Mouse (Mus musculus) midbrain, embryonic 15.5 days (tissue): ENCODE results near the gene Myrfl. TPM values are rescaled to one million over a fixed set of nuclear protein-coding genes. Genes with fewer than 3 reads are reported as not detected.

Source experiments
- ATAC-seq: fragments of 200-750 bp; cut with Nextera tagmentation; replicated peaks from 2 replicates; pipeline ENCODE4 v1.8.0; 2017; ENCODE audit warnings: moderate TSS enrichment
- H3K27ac ChIP-seq: fragments of 300-500 bp; sonication (generic); 2 replicates; pipeline ENCODE4 v1.5.1; 2015; ENCODE audit warnings: mild to moderate bottlenecking, inconsistent platforms
- H3K27me3 ChIP-seq: fragments of 300-500 bp; sonication (generic); replicated peaks from 2 replicates; pipeline ENCODE4 v1.6.1; 2015; ENCODE audit warnings: inconsistent platforms
- H3K36me3 ChIP-seq: fragments of 300-500 bp; sonication (generic); replicated peaks from 2 replicates; pipeline ENCODE4 v1.6.1; 2015; ENCODE audit warnings: inconsistent platforms
- H3K4me1 ChIP-seq: fragments of 300-500 bp; sonication (generic); 2 replicates; pipeline ENCODE4 v1.6.1; 2015; ENCODE audit warnings: inconsistent platforms
- H3K4me2 ChIP-seq: fragments of 300-500 bp; sonication (generic); 2 replicates; pipeline ENCODE4 v1.6.1; 2015; ENCODE audit warnings: inconsistent platforms, mild to moderate bottlenecking, moderate library complexity
- H3K4me3 ChIP-seq: fragments of 300-500 bp; sonication (generic); 2 replicates; pipeline ENCODE4 v1.5.1; 2015; ENCODE audit warnings: mild to moderate bottlenecking, inconsistent platforms
- H3K9ac ChIP-seq: fragments of 300-500 bp; sonication (generic); 2 replicates; pipeline ENCODE4 v1.6.1; 2015; ENCODE audit warnings: mild to moderate bottlenecking, inconsistent platforms
- H3K9me3 ChIP-seq: fragments of 300-500 bp; sonication (generic); 2 replicates; pipeline ENCODE4 v1.6.1; 2016; ENCODE audit warnings: inconsistent platforms
- WGBS: fragments of 180-500 bp; shearing (Covaris S2); methylation state at CpG from one replicate; pipeline ENCODE4 v1.1.7; 2015; ENCODE audit warnings: mixed read lengths; 5-methylcytosine and 5-hydroxymethylcytosine counted together
- polyA plus RNA-seq: library from polyadenylated mRNA; unstranded; fragments of >200 nt; fragmentation: Nextera tagmentation; extraction: Ambion mirVana; gene quantifications from 2 replicates; pipeline ENCODE4 v1.2.1, GENCODE M21; 2015

Myrfl gene
- polyA plus RNA-seq, 1 experiment from 2014 or later = 0.10 TPM

DNA sequence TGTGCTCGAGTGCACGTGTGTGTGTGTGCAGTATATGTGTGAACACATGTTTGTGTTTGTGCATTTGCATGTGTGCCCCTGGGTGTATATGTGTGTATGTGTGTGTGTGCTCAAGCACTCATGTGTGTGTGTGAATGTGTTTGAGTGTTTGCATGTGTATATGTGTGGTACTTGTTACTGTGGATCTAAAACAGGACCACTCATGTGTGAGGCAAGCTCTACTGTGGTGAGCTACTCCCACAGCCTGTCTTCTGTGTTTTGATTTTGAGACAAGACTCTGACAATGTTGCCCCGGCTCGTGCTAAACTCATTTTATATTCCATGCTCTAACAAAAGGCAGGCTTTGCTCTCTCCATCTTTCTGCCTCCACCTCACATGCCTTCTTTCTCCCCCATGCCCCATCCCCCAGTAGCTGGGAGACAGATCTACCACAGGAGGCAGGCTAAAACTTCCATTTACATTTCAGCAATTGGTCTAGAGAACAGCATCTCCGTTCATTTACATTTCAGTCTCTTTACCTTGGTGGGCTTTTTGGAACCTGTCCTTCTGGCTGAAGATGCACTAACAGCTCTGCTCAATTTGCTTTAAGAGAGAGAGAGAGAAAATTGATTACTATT, 94.4 kb downstream of the Myrfl start:
- Histone ChIP-seq H3K36me3 (no peaks in the 10 kb centered on the region), H3K9me3 (no peaks in the 10 kb centered on the region), H3K4me2 (no peak overlapping the region), H3K4me1 (peaks cover 6% of the 10 kb centered on the region), H3K4me3 (no peak overlapping the region), H3K27me3 (no peaks in the 10 kb centered on the region), H3K9ac (no peak overlapping the region), H3K27ac (peak overlapping the region; percentile 45; the same call in 1 of the 2 replicates)
- peak; percentile 54 for ATAC-seq
- WGBS = 37% methylated on average over 5 of the region's 5 CpGs

DNA sequence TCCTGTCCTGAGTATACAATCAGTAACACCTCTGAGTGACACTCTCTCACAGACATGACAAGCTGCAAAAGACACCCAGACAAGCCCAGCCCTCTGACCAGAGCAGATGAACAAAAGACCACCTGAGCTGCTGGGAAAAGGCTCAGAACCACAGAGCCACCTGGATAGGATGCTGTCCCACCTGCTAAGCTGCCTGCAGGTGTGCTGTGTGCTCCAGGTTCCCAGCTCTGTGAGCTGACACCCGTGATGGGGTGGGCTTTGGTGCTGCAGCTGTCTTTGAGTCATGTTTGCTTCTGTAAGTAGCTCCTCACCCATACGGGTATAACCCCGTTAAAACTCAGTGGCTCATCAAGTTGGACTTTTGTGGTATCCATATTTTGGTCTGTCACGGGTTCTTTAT, 95.4 kb downstream of the Myrfl start:
- ATAC-seq = no peak
- WGBS = 60% methylated on average over 4 of the region's 4 CpGs
- Histone ChIP-seq H3K36me3 (no peaks in the 10 kb centered on the region), H3K4me2 (no peak overlapping the region), H3K27me3 (no peaks in the 10 kb centered on the region), H3K4me3 (no peak overlapping the region), H3K4me1 (peaks cover 6% of the 10 kb centered on the region), H3K27ac (no peak overlapping the region), H3K9ac (no peak overlapping the region), H3K9me3 (no peaks in the 10 kb centered on the region)

DNA sequence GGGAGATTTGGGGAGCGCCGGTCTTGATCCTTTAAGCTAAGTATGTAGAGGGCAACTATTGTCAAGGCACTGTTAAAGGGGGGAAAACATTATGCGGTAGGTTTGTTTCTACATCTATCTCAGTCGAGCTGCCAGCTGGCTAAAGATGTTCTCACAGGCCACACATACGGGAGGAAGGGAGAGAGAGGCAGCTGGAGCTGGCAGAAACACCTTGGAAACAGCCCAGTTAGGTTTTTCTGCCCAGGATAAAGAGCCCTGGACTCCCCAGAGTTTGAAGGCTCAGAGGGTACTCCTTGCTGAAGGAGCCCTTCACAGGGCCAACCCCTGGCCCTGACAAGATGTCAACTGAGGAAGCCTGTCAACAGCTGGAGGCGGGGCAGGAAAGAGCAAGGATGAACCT, 100.7 kb downstream of the Myrfl start:
- H3K27me3 ChIP-seq = no peaks in the 10 kb centered on the region
- H3K36me3 ChIP-seq = no peaks in the 10 kb centered on the region
- no peaks in the 10 kb centered on the region for H3K4me1 ChIP-seq
- no peak overlapping the region for H3K9ac ChIP-seq
- H3K9me3 ChIP-seq = no peaks in the 10 kb centered on the region
- H3K4me3 ChIP-seq = no peak overlapping the region
- H3K27ac ChIP-seq = no peak overlapping the region
- H3K4me2 ChIP-seq = no peak overlapping the region
- 51% methylated on average over 6 of the region's 6 CpGs for WGBS
- no peak for ATAC-seq

DNA sequence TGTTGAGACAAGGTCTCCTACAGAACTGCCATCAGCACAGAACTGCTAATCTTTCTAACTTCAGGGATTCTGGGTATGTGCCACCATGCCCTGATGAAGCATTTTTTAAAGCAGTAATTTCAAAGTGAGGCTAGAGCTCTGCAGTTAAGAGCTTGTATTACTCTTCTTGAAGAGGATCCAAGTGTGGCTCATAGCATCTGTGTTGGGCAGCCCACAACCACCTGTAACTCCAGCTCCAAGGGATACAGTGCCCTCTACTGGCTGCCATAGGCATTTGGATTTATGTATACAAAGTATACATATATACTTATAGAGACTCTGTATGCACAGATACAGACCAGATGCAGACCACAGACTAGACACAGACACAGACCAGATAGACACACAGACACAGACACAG, 107.6 kb downstream of the Myrfl start:
- Histone ChIP-seq H3K4me2 (no peak overlapping the region), H3K4me3 (no peak overlapping the region), H3K9ac (no peak overlapping the region), H3K27me3 (no peaks in the 10 kb centered on the region), H3K27ac (no peak overlapping the region), H3K36me3 (no peaks in the 10 kb centered on the region), H3K4me1 (no peaks in the 10 kb centered on the region), H3K9me3 (no peaks in the 10 kb centered on the region)
- ATAC-seq = no peak

DNA sequence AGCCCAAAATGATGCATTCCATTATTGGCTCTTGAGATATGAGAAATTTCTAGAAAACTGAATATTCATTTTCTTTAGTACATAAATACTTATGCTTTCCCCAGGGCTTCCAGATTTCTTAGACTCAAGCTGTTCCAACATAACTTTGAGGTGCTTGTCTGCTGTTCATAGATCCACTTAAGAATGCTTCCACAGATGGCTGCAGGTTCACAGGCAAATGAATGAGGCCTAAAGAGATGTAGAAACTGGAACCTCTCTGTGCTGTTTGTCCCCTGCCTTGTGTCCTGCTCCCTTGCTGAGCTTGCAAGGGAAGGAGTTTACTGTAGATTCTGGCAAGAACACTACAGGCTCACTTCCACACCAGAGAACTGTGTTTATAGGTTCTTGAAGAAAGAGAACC, 108.3 kb downstream of the Myrfl start:
- H3K9me3 ChIP-seq = no peaks in the 10 kb centered on the region
- H3K36me3 ChIP-seq = no peaks in the 10 kb centered on the region
- no peaks in the 10 kb centered on the region for H3K27me3 ChIP-seq
- no peak overlapping the region for H3K4me2 ChIP-seq
- no peak for ATAC-seq
- no peak overlapping the region for H3K27ac ChIP-seq
- H3K4me3 ChIP-seq = no peak overlapping the region
- no peak overlapping the region for H3K9ac ChIP-seq
- no peaks in the 10 kb centered on the region for H3K4me1 ChIP-seq

DNA sequence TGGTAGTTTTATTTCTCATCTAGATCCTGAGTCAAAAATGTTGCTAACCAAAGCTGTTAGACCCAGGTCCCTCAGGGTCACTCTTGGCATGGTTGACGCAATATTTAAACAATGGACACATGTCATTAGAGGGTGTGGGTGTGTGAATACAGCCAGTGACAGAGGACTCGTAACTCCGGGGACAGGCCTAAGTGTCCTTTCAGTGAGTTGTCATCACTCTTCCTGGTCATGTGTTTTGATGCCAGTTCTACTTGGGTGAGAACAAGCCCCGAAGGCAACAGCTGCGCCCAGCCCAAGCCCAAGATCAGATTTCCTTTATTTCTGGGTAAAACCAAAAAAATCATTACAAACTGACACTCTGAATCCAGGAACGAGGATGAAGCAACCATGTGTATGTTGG, 112.6 kb downstream of the Myrfl start:
- Histone ChIP-seq H3K36me3 (no peaks in the 10 kb centered on the region), H3K4me2 (no peak overlapping the region), H3K4me1 (no peaks in the 10 kb centered on the region), H3K27ac (no peak overlapping the region), H3K27me3 (no peaks in the 10 kb centered on the region), H3K9ac (no peak overlapping the region), H3K9me3 (no peaks in the 10 kb centered on the region), H3K4me3 (no peak overlapping the region)
- 90% methylated on average over 6 of the region's 6 CpGs for WGBS
- no peak for ATAC-seq

DNA sequence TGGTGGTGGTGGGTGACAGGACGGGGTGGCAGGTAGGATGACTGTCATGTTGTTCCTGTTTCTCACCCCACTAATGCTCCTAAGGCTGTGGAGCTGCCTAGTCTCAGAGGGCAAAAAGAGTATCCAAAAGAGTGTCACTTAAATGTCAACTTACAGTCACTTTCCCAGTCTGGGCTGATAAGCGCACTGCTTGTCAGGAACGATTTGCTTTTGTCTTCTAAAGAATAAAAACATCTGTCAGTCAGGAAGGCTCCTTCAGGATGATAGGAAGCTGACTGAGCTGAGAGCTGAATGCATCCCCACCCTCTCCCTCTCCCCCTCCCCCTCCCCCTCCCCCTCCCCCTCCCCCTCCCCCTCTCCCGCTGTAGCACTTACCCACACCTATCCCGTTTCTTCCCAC, 113.7 kb downstream of the Myrfl start:
- no peaks in the 10 kb centered on the region for H3K9me3 ChIP-seq
- no peak overlapping the region for H3K9ac ChIP-seq
- no peak overlapping the region for H3K4me2 ChIP-seq
- 51% methylated on average over 3 of the region's 5 CpGs for WGBS
- H3K4me3 ChIP-seq = no peak overlapping the region
- H3K27me3 ChIP-seq = no peaks in the 10 kb centered on the region
- no peaks in the 10 kb centered on the region for H3K36me3 ChIP-seq
- ATAC-seq = no peak
- H3K27ac ChIP-seq = no peak overlapping the region
- no peaks in the 10 kb centered on the region for H3K4me1 ChIP-seq

DNA sequence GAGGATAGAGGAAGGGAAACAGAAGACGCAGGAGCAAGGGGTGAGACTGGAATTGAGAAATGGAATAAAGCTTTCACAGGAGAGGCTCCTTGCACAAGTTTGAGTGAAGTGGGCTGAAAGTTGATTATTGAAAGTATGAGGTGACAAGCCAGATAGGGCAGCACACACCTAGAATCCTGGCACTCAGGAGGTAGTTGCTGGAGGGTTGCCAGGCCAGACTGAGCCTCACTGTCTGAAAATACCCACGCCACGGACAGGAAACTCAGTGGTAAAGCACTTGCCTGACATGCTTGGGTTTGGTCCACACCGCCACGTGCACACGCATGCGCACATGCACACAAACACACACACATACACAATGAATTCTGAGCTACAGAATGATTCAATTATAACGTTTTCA, 118.8 kb downstream of the Myrfl start:
- no peak overlapping the region for H3K27ac ChIP-seq
- no peaks in the 10 kb centered on the region for H3K9me3 ChIP-seq
- peaks cover 8% of the 10 kb centered on the region for H3K4me1 ChIP-seq
- H3K36me3 ChIP-seq = no peaks in the 10 kb centered on the region
- WGBS = 96% methylated on average over 8 of the region's 8 CpGs
- no peak overlapping the region for H3K9ac ChIP-seq
- H3K4me3 ChIP-seq = no peak overlapping the region
- no peak overlapping the region for H3K4me2 ChIP-seq
- no peaks in the 10 kb centered on the region for H3K27me3 ChIP-seq
- no peak for ATAC-seq

DNA sequence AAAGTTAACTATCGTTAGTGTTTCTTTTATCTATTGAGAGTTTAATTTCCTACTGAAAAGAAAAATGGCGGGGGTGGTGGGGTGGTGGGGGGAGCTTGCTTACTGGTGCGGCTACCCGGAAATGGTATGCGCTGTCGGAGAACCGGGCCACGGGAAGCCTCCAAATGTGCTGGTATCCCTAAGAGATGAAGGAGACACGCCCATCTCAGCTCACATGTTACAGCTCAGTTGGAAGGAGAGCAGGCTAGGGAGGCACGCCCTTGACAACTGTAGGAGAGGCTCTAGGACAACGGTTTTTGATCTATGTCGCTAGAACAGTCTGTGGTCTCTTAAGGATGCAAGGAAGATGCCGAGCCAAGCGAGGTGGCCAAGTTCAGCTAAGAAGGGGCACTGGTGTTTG, 119.9 kb downstream of the Myrfl start:
- no peaks in the 10 kb centered on the region for H3K27me3 ChIP-seq
- no peak for ATAC-seq
- H3K4me2 ChIP-seq = no peak overlapping the region
- H3K4me1 ChIP-seq = peaks cover 8% of the 10 kb centered on the region
- H3K4me3 ChIP-seq = no peak overlapping the region
- no peak overlapping the region for H3K9ac ChIP-seq
- H3K27ac ChIP-seq = no peak overlapping the region
- H3K36me3 ChIP-seq = no peaks in the 10 kb centered on the region
- H3K9me3 ChIP-seq = no peaks in the 10 kb centered on the region
- WGBS = 77% methylated on average over 14 of the region's 14 CpGs

DNA sequence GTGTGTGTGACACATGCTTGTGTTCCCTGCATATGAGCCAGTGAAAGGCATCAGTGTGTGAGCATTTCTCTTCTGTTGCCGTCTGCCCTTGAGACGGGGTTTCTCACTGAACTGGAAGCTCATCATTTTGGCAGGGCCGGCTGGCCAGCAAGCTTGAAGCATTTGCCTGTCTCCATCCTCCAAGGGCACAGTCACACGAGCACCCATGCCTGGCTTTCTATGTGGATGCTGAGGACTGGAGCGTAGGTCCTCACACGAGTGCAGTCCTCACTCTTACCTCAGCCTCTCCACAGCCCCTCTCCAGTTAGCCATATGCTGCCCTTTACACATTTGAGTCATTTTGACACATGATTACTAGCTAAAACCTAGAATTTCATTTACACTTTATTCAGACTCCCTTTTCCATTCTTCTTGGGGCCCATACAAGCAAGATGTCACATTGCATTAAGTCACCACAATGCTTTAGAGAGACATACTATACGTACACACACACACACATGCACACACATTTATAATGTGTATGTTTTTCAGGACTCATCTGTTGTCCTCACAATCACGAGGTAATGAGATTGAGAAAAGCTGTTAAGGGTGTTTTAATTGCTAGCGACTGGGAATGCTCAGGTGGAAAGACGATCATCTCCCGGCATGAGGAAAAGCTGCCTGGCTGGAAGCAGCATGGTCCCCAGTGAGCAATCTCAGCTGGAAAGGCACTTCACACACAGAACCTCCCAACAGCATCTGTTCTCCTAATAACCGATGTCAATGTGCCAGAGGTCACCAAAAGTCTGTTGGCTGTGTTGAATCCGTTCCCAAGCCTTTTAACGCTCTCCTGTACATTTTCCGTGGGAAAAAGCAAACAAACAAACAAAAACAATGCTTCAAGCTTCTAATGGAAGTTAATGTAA, 122.6 kb downstream of the Myrfl start:
- Histone ChIP-seq H3K4me3 (no peak overlapping the region), H3K9ac (no peak overlapping the region), H3K27ac (no peak overlapping the region), H3K27me3 (no peaks in the 10 kb centered on the region), H3K9me3 (no peaks in the 10 kb centered on the region), H3K36me3 (no peaks in the 10 kb centered on the region), H3K4me2 (no peak overlapping the region), H3K4me1 (peaks cover 11% of the 10 kb centered on the region)
- ATAC-seq = no peak
- 52% methylated on average over 15 of the region's 15 CpGs for WGBS

DNA sequence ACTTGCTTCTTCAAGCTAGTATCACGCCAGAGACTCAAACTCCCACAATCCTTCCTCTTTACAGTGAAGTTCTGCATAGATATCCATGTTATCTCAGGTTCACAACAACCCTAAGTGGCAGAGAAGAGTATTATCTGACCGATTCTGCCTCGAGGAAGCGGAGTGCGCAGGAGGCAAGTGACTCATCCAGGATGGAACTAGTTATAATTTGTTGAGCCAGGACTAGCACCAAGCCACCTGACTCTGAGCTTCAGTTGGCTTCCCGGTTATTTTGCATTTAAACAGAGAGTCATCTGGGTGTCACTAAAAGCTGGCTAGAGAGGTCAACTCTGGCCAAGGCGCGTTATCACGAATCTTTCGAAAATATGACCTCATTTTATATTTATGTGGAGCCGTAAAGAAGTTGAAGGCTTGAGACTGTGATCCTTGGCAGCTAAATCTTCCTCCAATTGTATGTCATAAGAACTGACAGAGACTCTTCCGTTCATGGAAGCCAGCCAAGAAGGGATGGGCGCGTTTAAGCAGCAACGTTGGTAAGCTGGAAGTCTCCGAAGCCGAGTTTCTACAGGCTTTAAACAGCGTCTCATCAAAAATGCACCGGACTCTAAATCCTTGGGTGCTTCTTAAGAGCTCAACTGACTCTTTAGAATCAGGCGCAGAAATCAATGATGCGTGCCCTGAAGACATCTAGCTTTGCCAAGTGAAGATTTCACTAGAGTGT, 125.3 kb downstream of the Myrfl start:
- 75% methylated on average over 21 of the region's 21 CpGs for WGBS
- Histone ChIP-seq H3K9ac (no peak overlapping the region), H3K27ac (no peak overlapping the region), H3K4me3 (no peak overlapping the region), H3K27me3 (no peaks in the 10 kb centered on the region), H3K4me1 (peaks cover 11% of the 10 kb centered on the region), H3K36me3 (no peaks in the 10 kb centered on the region), H3K9me3 (no peaks in the 10 kb centered on the region), H3K4me2 (no peak overlapping the region)
- ATAC-seq = no peak

DNA sequence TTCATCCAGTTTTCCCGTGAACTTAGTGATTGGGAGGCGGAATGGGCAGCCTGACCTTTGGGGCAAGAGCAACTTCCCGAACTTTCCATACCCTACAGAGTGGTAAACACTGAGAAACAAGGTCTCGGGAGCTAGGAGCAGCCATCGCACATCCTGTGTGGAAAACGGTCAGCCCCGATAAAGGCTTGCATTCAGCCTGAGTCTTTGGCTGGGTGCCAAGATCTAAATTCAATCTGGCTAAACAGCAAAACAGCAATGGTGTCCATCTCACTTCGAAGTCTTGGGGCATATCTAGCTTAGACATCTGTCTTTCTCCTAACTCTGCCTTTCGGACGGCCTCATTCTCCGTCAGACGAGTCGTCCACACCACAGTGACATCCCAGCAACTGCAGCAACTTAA, 128.1 kb downstream of the Myrfl start:
- Histone ChIP-seq H3K9me3 (no peaks in the 10 kb centered on the region), H3K4me2 (no peak overlapping the region), H3K4me3 (no peak overlapping the region), H3K4me1 (0 out of 2 replicates have a peak, but pooled peaks cover 3% of the 10 kb centered on the region), H3K27me3 (no peaks in the 10 kb centered on the region), H3K27ac (no peak overlapping the region), H3K36me3 (no peaks in the 10 kb centered on the region), H3K9ac (no peak overlapping the region)
- WGBS = 58% methylated on average over 13 of the region's 13 CpGs
- ATAC-seq = no peak
